Mouse (Mus musculus) brain, adult 2 months (tissue): ENCODE data around the gene Myh6.
"Not testable (repeated sequence)": the region's sequence is repeated elsewhere in the genome, so short reads cannot be mapped to it uniquely, and the experiment has no call there.

Experiments used
- DNase-seq: peaks from one replicate; pipeline ENCODE4 v3.0.0; 2011; ENCODE audit warnings: low read depth, low spot score

Myh6 gene

GRCm38 (mm10) chr14:54966320-54966977 lies at the start of gene Myh6:
Myh6 (minus strand) TSS chr14:54966927.
- no peak for DNase-seq

- peak; percentile 33 for DNase-seq
Measured at GRCm38 (mm10) chr14:55015767-55016111, 49.0 kb upstream of the Myh6 start.

- peak; percentile 100 for DNase-seq
Measured at GRCm38 (mm10) chr14:55014991-55015766, 48.5 kb upstream of the Myh6 start, which contains the start of gene Ngdn. Ngdn (plus strand) TSS chr14:55015454.

- DNase-seq: peak; percentile 85
Measured at GRCm38 (mm10) chr14:55014591-55014990, 47.9 kb upstream of the Myh6 start.

GRCm38 (mm10) chr14:55011116-55011515 lies 44.4 kb upstream of the Myh6 start:
- DNase-seq: no peak

GRCm38 (mm10) chr14:55008417-55008816 lies 41.7 kb upstream of the Myh6 start:
- no peak for DNase-seq

GRCm38 (mm10) chr14:55007120-55007908 lies 40.6 kb upstream of the Myh6 start:
- DNase-seq: no peak

- no peak for DNase-seq
Measured at GRCm38 (mm10) chr14:55006541-55006940, 39.8 kb upstream of the Myh6 start.

- DNase-seq: no peak
Measured at GRCm38 (mm10) chr14:55005967-55006366, 39.2 kb upstream of the Myh6 start.

GRCm38 (mm10) chr14:55005506-55005905 lies 38.8 kb upstream of the Myh6 start:
- no peak for DNase-seq

- peak; percentile 73 for DNase-seq
Measured at GRCm38 (mm10) chr14:55003878-55004855, 37.4 kb upstream of the Myh6 start.

GRCm38 (mm10) chr14:55002687-55003120 lies 36.0 kb upstream of the Myh6 start:
- no peak for DNase-seq

GRCm38 (mm10) chr14:55001938-55002686 lies 35.4 kb upstream of the Myh6 start:
- no peak for DNase-seq

- DNase-seq: no peak
Measured at GRCm38 (mm10) chr14:55001446-55001845, 34.7 kb upstream of the Myh6 start.

GRCm38 (mm10) chr14:55000814-55001213 lies 34.1 kb upstream of the Myh6 start:
- DNase-seq: no peak

- DNase-seq: not testable (repeated sequence)
Measured at GRCm38 (mm10) chr14:54999868-55000267, 33.1 kb upstream of the Myh6 start.

GRCm38 (mm10) chr14:54998680-54999079 lies 32.0 kb upstream of the Myh6 start:
- DNase-seq: no peak

GRCm38 (mm10) chr14:54997297-54997696 lies 30.6 kb upstream of the Myh6 start:
- DNase-seq: peak; percentile 50

- DNase-seq: no peak
Measured at GRCm38 (mm10) chr14:54996793-54997192, 30.1 kb upstream of the Myh6 start.

GRCm38 (mm10) chr14:54995457-54996138 lies 28.9 kb upstream of the Myh6 start:
- DNase-seq: peak; percentile 87
